Mouse (Mus musculus) common myeloid progenitor, adult 5-6 weeks (primary cell): ENCODE results near the gene Rbp7. TPM values are rescaled to one million over a fixed set of nuclear protein-coding genes. Genes with fewer than 3 reads are reported as not detected.

Source experiments
- ATAC-seq: replicated peaks from 2 replicates; pipeline ENCODE4 v1.8.0; 2016; ENCODE audit warnings: low read depth, mild to moderate bottlenecking, moderate TSS enrichment, inconsistent platforms; ENCODE audit not compliant: poor library complexity, severe bottlenecking
- total RNA-seq: library from RNA; stranded (forward); fragments of 200-1000, 187-1606 nt; gene quantifications from 2 replicates; pipeline ENCODE4 v1.2.3, GENCODE M21; 2017

Gene Rbp7
- total RNA-seq, 1 experiment from 2014 or later, result not detected

DNA sequence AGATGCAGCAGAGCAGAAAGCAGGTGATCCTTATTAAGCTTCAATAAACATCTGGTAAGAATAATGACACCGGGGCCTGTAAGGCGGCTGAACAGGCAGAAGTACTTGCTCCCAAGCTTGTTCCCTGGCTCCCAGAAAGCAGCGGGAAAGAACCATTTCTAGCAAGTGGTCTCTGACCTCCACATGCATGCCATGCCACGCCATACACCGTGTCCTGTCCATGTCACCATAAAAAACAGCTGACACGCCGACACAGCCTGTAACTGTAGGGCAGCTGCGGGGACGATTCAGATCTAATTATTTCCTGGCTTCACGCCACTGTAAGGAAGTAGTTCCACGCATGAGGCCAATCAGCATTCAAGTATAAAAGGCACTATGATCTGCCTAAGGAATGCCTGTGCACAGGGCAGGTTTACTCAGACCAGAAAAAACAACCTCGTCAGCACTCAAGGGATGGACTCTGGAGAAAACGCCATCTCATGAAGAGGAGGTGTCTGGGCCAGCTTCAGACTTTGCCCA is 39.1 kb downstream of the Rbp7 start:
- ATAC-seq, result peak; percentile 61

DNA sequence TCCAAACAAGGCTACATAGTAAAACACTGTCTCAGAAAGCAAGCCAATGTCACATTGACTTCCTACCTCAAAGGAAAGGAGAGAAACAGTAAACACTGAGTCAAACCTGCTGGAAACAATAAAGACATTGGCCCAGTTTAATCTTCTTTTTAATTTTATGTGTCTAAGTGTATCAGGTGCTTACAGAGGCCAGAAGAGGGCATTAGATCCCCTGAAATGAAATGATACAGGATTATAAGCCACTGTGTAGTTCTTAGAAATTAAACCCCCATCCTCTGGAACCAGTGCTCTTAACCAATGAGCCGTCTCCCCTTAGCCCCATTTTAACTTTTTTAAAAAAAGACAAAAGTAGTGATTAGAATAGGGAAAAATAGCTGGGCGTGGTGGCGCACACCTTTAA is 40.5 kb downstream of the Rbp7 start:
- ATAC-seq, result no peak

DNA sequence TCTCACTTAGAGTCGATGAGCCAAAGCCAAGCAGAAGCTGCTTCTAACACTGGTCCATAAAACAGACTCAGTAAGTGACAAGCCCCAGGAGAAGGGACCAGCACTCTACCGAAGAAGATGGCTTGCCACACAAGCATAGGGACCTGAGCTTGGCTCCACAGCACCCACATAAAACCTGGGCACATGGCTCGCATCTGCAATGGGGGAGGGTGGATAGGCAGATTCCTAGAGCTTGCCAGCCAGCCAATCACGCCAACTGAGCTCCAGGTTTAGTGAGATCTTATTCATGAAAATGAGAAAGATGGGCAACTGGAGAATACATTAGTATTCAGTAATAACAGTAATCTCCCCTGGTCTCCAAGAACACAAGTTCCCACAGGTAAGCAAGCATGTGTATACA is 45.0 kb downstream of the Rbp7 start:
- no peak for ATAC-seq

DNA sequence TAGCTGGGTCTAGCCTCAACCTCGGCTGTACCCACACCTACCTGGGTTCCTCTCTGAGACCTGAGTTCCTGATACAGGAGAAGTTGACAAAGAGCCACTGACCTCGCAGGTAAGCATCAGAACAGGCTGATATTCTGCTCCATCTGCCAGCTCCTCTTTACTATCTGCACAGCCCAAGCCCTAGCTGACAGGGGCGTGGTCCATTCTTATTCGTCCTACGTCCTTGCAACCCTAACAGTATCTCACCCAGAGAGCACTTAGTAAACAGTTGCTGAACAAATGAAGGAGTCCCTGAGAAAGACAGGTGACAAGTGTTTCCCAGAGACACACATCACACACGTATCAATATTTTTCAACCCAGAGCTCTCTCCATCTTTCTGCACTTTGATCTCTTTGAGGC is 46.4 kb downstream of the Rbp7 start:
- no peak for ATAC-seq

DNA sequence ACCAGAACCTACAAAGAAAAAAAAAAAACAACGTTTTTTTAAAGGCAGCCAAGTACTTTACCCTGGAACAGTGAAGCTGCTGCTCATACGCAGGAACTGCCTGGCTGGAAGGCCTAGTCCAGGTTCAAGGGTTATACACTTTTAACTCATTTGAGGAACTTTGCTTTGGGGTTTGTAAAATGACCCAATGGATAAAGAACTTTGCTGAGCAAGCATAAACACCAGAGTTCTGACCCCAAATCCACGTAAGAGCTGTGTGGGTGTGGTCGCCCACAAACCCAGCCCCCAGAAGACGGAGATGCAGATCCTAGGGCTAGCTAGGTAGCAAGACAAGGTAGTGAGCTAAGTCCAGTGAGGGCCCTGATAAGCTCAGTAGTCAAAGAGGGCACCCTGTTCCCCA is 47.3 kb downstream of the Rbp7 start:
- ATAC-seq, result no peak

DNA sequence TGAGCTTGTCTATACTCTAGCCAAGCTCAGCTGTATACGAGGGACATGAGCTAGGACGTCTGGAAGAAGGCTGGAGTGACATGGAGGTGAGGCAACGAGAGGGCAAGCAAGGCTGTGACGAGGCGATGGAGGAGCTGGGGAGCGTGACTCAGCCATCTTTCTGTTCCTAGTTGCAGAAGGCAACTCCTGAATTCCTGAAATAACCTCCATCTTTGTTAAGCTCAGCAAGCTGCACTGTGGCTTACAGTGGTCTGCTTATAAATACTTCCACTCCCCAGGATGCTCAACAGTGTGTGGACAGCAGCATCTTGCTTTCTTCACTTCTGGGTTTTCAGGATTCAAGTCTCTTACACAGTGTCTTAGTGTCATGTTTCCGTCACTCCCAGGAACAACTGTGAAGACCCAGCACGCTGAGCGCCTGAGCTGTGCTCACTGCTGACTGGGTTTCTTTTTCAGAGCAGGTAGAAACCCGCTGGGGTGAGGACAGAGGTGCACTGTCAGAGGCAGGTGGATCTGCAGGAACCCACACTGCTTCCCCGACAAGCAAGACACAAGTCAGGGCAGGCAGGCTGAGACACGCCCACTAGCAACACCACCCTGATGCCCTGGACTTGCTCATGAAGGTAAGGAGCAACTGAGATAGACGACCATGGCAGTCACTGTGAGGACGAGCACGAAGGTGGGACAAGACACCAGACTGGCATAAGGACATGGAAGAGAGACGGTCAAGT is 48.9 kb downstream of the Rbp7 start:
- ATAC-seq, result no peak

DNA sequence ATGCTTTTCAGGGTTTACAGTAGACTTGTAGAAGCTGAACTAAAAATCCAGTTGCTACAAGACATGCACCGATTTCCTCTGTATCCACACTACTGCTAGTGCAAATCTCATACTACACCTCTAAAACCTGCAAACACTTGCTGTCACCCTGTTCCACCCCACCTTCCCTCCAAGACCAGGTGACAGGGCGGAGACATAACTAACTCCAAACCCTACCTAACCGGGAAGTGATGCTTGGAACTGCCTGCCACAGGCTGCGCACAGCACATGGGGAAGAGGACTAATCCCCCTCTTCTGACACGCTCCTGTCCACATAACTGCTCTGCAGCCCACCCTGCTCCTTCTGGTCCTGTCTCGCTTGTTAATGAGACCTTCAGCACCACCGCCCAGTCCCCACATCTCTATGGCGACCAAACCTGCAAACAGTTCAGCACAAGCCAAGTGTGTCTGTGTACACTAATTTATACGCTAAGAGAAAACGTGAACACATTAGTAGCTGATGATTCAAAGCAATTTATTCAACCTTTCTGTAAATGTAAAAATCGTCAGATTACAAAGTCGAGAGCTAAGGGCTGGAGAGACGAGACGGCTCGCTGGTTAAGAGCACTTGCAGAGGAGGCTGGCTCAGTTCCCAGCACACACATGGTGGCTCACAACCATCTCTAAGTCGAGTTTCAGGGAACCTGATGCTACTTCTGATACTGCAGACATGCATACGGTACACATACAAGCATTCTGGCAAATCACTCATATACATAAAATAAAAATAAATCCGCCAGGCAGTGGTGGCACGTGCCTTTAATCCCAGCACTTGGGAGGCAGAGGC is 49.9 kb downstream of the Rbp7 start:
- no peak for ATAC-seq

DNA sequence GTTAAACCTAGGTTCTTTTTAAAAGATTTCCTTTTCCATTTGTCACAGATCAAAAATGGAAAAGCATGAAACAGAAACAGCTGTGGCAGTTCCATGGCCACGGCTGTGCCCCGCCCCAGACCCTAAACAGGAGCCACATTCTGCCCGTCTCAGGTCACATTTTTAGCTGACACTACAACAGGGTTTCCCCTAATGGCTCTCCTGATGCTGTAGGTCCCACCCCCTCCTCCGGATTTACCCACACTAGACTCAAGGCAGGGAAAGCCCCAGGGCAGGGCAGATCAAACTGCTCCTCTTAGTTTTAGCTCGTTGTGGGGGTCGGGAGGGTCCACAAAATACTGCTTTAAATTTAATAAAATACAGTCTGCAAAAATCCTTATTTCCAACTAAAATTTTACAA is 51.7 kb downstream of the Rbp7 start:
- no peak for ATAC-seq

DNA sequence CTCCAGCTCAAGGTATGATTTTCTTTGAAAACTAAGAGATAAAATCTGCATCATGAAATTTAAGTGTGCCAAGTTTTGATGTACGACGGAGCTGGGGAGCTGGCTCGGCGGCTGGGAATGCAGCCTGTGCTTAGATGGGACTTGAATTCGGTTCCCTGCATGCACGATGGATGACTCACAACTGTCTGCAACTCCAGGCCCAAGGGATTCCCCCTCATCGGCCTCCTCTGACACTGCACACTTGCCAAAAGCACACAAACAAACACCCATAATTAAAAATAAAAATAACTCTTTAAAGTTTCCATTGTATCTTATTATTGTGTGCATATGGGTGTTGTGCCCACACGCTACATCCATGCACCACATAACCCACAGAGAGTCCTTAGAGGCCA is 53.2 kb downstream of the Rbp7 start:
- ATAC-seq, result no peak

DNA sequence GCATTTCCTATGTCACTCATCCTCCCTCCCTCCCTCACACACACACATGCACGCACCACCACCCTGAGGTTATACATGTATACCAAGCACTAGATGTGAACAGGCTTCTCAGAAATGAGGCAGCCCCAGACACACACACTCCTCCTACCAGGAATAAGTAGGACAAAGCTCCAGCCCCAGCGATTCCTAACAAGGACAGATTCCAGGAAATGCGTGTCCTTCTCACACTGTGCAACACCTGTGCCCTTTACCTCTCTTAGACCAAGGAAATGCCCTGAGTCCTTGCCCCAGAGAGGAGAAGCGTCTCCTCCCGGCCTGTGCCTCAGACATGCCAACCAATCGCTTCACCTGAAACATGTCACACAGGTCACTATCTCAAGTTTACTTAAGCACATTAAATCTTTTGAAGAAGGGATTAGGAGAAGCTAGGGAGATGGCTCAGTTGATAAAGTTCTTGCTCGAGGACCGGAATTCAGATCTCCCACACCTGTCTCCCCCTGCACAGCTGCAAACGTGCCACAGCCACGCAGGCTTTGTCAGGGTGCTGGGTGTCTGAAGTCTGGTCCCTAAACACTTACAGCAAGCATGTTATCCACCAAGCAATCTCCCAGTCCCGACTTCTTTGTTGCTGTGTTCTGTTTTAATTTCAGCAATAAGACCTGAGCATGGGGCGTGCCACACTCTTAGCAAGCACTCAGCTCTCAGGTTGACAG is 53.7 kb downstream of the Rbp7 start:
- no peak for ATAC-seq

Other genes with a start within 250 kb of the Rbp7 start
- 6.0 and 6.6 TPM in 2 replicates for gene Kif1b, start 147.3 kb downstream of the Rbp7 start, total RNA-seq
- gene Ube4b, start 28.2 kb downstream of the Rbp7 start, total RNA-seq, result 48.4 and 55.1 TPM in 2 replicates
- not detected in 2 replicates for gene Tmem274, start 22.4 kb upstream of the Rbp7 start, total RNA-seq
- 11.3 and 15.5 TPM in 2 replicates for gene Nmnat1, start 30.2 kb upstream of the Rbp7 start, total RNA-seq
- gene Lzic, start 30.3 kb upstream of the Rbp7 start, total RNA-seq, result 37.7 and 83.2 TPM in 2 replicates
- gene Ctnnbip1, start 63.3 kb upstream of the Rbp7 start, total RNA-seq, result 4.7 and 6.6 TPM in 2 replicates
- gene Clstn1, start 131.5 kb upstream of the Rbp7 start, total RNA-seq, result 11.7 and 13.4 TPM in 2 replicates
- gene Pik3cd, start 247.6 kb upstream of the Rbp7 start, total RNA-seq, result 37.2 and 44.6 TPM in 2 replicates